Mouse (Mus musculus) CH12F3 (cell line): ENCODE measurements around the gene Mcrip2.

Experiments
- in situ Hi-C: fragments of 300-500 bp; cut with MboI; formaldehyde crosslinking; loops from 2 replicates; pipeline ENCODE4 v1.14.3; 2020; ENCODE audit warnings: low sequenced_read_pairs

The Mcrip2 gene

GRCm38 (mm10) chr17:25824362-25825142 is 44.0 kb downstream of the Mcrip2 start:
- in situ Hi-C loops = no loop called here

GRCm38 (mm10) chr17:25823452-25823851 is 45.1 kb downstream of the Mcrip2 start, which contains the start of gene Wdr24:
Wdr24 (plus strand) TSS chr17:25823627.
- in situ Hi-C loops = no loop called here

- in situ Hi-C loops = no loop called here
Observed at GRCm38 (mm10) chr17:25818851-25819780, 49.4 kb downstream of the Mcrip2 start.

GRCm38 (mm10) chr17:25817662-25818061 is 50.9 kb downstream of the Mcrip2 start:
- in situ Hi-C loops = no loop called here
